Mouse (Mus musculus) midbrain, postnatal 0 days (tissue): Measurements from ENCODE around the gene Serpinb1b. TPM values are rescaled to one million over a fixed set of nuclear protein-coding genes. Genes with fewer than 3 reads are reported as not detected.
A peak's percentile ranks its signal among the peaks of the same experiment; 100 is the strongest.
"Not testable (repeated sequence)": the region's sequence is repeated elsewhere in the genome, so short reads cannot be mapped to it uniquely, and the experiment has no call there.

Source experiments
- ATAC-seq: fragments of 200-750 bp; cut with Nextera tagmentation; 2 replicates; pipeline ENCODE4 v1.8.0; 2017; ENCODE audit warnings: moderate number of reproducible peaks, mild to moderate bottlenecking, moderate TSS enrichment, moderate library complexity; ENCODE audit not compliant: low FRiP score
- DNase-seq: peaks from one replicate; pipeline ENCODE4 v3.0.0-alpha.2; 2015; ENCODE audit warnings: low spot score
- H3K27ac ChIP-seq: fragments of 300-500 bp; sonication (generic); 2 replicates; pipeline ENCODE4 v1.5.1; 2014; ENCODE audit warnings: low read depth, mild to moderate bottlenecking, low read length, mixed read lengths
- H3K27me3 ChIP-seq: fragments of 300-500 bp; sonication (generic); 2 replicates; pipeline ENCODE4 v1.6.1; 2014; ENCODE audit warnings: low read length, control low read depth, mixed read lengths; ENCODE audit not compliant: insufficient read depth
- H3K36me3 ChIP-seq: fragments of 300-500 bp; sonication (generic); 2 replicates; pipeline ENCODE4 v1.6.1; 2014; ENCODE audit warnings: low read length, control low read depth, mixed read lengths; ENCODE audit not compliant: insufficient read depth
- H3K4me1 ChIP-seq: fragments of 300-500 bp; sonication (generic); 2 replicates; pipeline ENCODE4 v1.6.1; 2014; ENCODE audit warnings: mild to moderate bottlenecking, control low read depth, antibody characterized with exemption, low read length, mixed read lengths; ENCODE audit not compliant: insufficient read depth
- H3K4me2 ChIP-seq: fragments of 300-500 bp; sonication (generic); 2 replicates; pipeline ENCODE4 v1.6.1; 2014; ENCODE audit warnings: low read depth, mild to moderate bottlenecking, low read length, mixed read lengths; ENCODE audit not compliant: poor library complexity, severe bottlenecking
- H3K4me3 ChIP-seq: fragments of 300-500 bp; sonication (generic); 2 replicates; pipeline ENCODE4 v1.5.1; 2014; ENCODE audit warnings: low read depth, mild to moderate bottlenecking, low read length, moderate library complexity
- H3K9ac ChIP-seq: fragments of 300-500 bp; sonication (generic); replicated peaks from 2 replicates; pipeline ENCODE4 v1.6.1; 2014; ENCODE audit warnings: mild to moderate bottlenecking, low read length, moderate library complexity, mixed read lengths; ENCODE audit not compliant: poor library complexity, severe bottlenecking
- H3K9me3 ChIP-seq: fragments of 300-500 bp; sonication (generic); 2 replicates; pipeline ENCODE4 v1.6.1; 2016; ENCODE audit warnings: low read length, control low read depth
- CTCF ChIP-seq: IDR thresholded peaks from 2 replicates; pipeline ENCODE4 v1.5.1; 2016; ENCODE audit warnings: antibody characterized with exemption, mild to moderate bottlenecking
- WGBS: fragments of 180-500 bp; shearing (Covaris S2); extraction: QIAGEN DNeasy Blood & Tissue Kit; methylation state at CpG from one replicate; pipeline ENCODE4 v1.1.7; 2014; 5-methylcytosine and 5-hydroxymethylcytosine counted together
- polyA plus RNA-seq: library from polyadenylated mRNA; unstranded; fragments of >200 nt; fragmentation: Nextera tagmentation; extraction: Ambion mirVana; gene quantifications from 2 replicates; pipeline ENCODE4 v1.2.1, GENCODE M21; 2015
- total RNA-seq: library from RNA; depleted of rRNA; stranded (reverse); fragments of >200 nt; gene quantifications from 2 replicates; pipeline ENCODE4 v1.2.3, GENCODE M21; 2014; rRNA removed

Gene Serpinb1b
- total RNA-seq, result 1.8 and 3.1 TPM in 2 replicates
- 1.6 and 2.3 TPM in 2 replicates for polyA plus RNA-seq

- H3K4me1 ChIP-seq, result no peaks in the 10 kb centered on the region
- H3K27ac ChIP-seq, result no peak within 1 kb of the TSS
- TF ChIP-seq CTCF, result no peak
- H3K9ac ChIP-seq, result no peak within 1 kb of the TSS
- no peak within 1 kb of the TSS for H3K4me3 ChIP-seq
- ATAC-seq (peak; percentile 59; the same call in 1 of the 2 replicates), DNase-seq (peak; percentile 69)
- 15% methylated on average over 3 of the region's 3 CpGs for WGBS
- no peaks in the 10 kb centered on the region for H3K36me3 ChIP-seq
- no peaks in the 10 kb centered on the region for H3K9me3 ChIP-seq
- H3K4me2 ChIP-seq, result 0 out of 2 replicates have a peak within 1 kb of the TSS, but pooled peaks have one; percentile 15
- no peaks in the 10 kb centered on the region for H3K27me3 ChIP-seq
These were observed at the start of gene Serpinb1b for GRCm38 (mm10) chr13:33078056-33078705. Gene Serpinb1b, plus strand, starts transcription at chr13:33078575.

- H3K36me3 ChIP-seq, H3K4me3 ChIP-seq, H3K9me3 ChIP-seq, H3K4me1 ChIP-seq, H3K27me3 ChIP-seq, H3K4me2 ChIP-seq, H3K27ac ChIP-seq, ATAC-seq, DNase-seq, H3K9ac ChIP-seq: not testable (repeated sequence)
- 99% methylated on average over 2 of the region's 2 CpGs for WGBS
These were observed 48.9 kb upstream of the Serpinb1b start for GRCm38 (mm10) chr13:33029478-33029877.

- DNase-seq (no peak), ATAC-seq (no peak)
- Histone ChIP-seq H3K4me2 (no peak overlapping the region), H3K9ac (no peak overlapping the region), H3K36me3 (no peaks in the 10 kb centered on the region), H3K27ac (no peak overlapping the region), H3K9me3 (no peaks in the 10 kb centered on the region), H3K4me1 (no peaks in the 10 kb centered on the region), H3K4me3 (no peak overlapping the region), H3K27me3 (no peaks in the 10 kb centered on the region)
- no peak for TF ChIP-seq CTCF
- 79% methylated on average over 2 of the region's 3 CpGs for WGBS
These were observed 48.1 kb upstream of the Serpinb1b start for GRCm38 (mm10) chr13:33030281-33030680.

- Histone ChIP-seq H3K4me3 (no peak overlapping the region), H3K36me3 (no peaks in the 10 kb centered on the region), H3K27ac (no peak overlapping the region), H3K9ac (no peak overlapping the region), H3K4me1 (no peaks in the 10 kb centered on the region), H3K27me3 (no peaks in the 10 kb centered on the region), H3K4me2 (no peak overlapping the region), H3K9me3 (no peaks in the 10 kb centered on the region)
- TF ChIP-seq CTCF, result no peak
- no peak for DNase-seq
- 73% methylated on average over 1 of the region's 1 CpGs for WGBS
- ATAC-seq, result no peak
These were observed 42.9 kb upstream of the Serpinb1b start for GRCm38 (mm10) chr13:33035506-33035905.

- ATAC-seq, result no peak
- no peaks in the 10 kb centered on the region for H3K27me3 ChIP-seq
- 95% methylated on average over 3 of the region's 3 CpGs for whole genome bisulfite sequencing
These were observed 34.8 kb upstream of the Serpinb1b start for GRCm38 (mm10) chr13:33043542-33043941.

GRCm38 (mm10) chr13:33047234-33047633 is 31.1 kb upstream of the Serpinb1b start:
- ATAC-seq (no peak), DNase-seq (no peak)
- WGBS, result 88% methylated on average over 2 of the region's 2 CpGs

More at GRCm38 (mm10) chr13:33043542-33043941, 34.8 kb upstream of the Serpinb1b start:
- Histone ChIP-seq H3K4me1 (no peaks in the 10 kb centered on the region), H3K27ac (no peak overlapping the region), H3K4me3 (no peak overlapping the region), H3K9ac (no peak overlapping the region), H3K36me3 (no peaks in the 10 kb centered on the region), H3K9me3 (no peaks in the 10 kb centered on the region), H3K4me2 (no peak overlapping the region)
- no peak for DNase-seq
- no peak for TF ChIP-seq CTCF

More at GRCm38 (mm10) chr13:33047234-33047633, 31.1 kb upstream of the Serpinb1b start:
- TF ChIP-seq CTCF, result no peak
- H3K36me3 ChIP-seq, result no peaks in the 10 kb centered on the region
- H3K4me1 ChIP-seq, result no peaks in the 10 kb centered on the region
- H3K4me3 ChIP-seq, result no peak overlapping the region
- H3K9me3 ChIP-seq, result no peaks in the 10 kb centered on the region
- no peak overlapping the region for H3K4me2 ChIP-seq
- H3K27me3 ChIP-seq, result no peaks in the 10 kb centered on the region
- no peak overlapping the region for H3K9ac ChIP-seq
- no peak overlapping the region for H3K27ac ChIP-seq
